Mouse (Mus musculus) midbrain, embryonic 16.5 days (tissue): ENCODE measurements around the gene Tmcc3. TPM values are rescaled to one million over a fixed set of nuclear protein-coding genes. Genes with fewer than 3 reads are reported as not detected.

ENCODE experiments used
- ATAC-seq: fragments of 200-750 bp; cut with Nextera tagmentation; 2 replicates; pipeline ENCODE4 v1.8.0; 2017; ENCODE audit warnings: moderate TSS enrichment
- H3K27ac ChIP-seq: fragments of 300-500 bp; sonication (generic); 2 replicates; pipeline ENCODE4 v1.5.1; 2014; ENCODE audit warnings: mild to moderate bottlenecking, low read length, mixed read lengths
- H3K27me3 ChIP-seq: fragments of 300-500 bp; sonication (generic); 2 replicates; pipeline ENCODE4 v1.6.1; 2014; ENCODE audit warnings: low read depth, low read length, mixed read lengths; ENCODE audit not compliant: control insufficient read depth, insufficient read depth
- H3K36me3 ChIP-seq: fragments of 300-500 bp; sonication (generic); 2 replicates; pipeline ENCODE4 v1.6.1; 2014; ENCODE audit warnings: mild to moderate bottlenecking, low read length, moderate library complexity, mixed read lengths; ENCODE audit not compliant: control insufficient read depth, insufficient read depth
- H3K4me1 ChIP-seq: fragments of 300-500 bp; sonication (generic); 2 replicates; pipeline ENCODE4 v1.6.1; 2014; ENCODE audit warnings: mild to moderate bottlenecking, low read length, mixed read lengths; ENCODE audit not compliant: control insufficient read depth, insufficient read depth
- H3K4me2 ChIP-seq: fragments of 300-500 bp; sonication (generic); 2 replicates; pipeline ENCODE4 v1.6.1; 2014; ENCODE audit warnings: mild to moderate bottlenecking, low read length, mixed read lengths
- H3K4me3 ChIP-seq: fragments of 300-500 bp; sonication (generic); 2 replicates; pipeline ENCODE4 v1.5.1; 2014; ENCODE audit warnings: low read depth, mild to moderate bottlenecking, low read length, moderate library complexity, mixed read lengths
- H3K9ac ChIP-seq: fragments of 300-500 bp; sonication (generic); 2 replicates; pipeline ENCODE4 v1.6.1; 2014; ENCODE audit warnings: low read depth, low read length, mixed read lengths
- H3K9me3 ChIP-seq: fragments of 300-500 bp; sonication (generic); replicated peaks from 2 replicates; pipeline ENCODE4 v1.6.1; 2014; ENCODE audit warnings: mild to moderate bottlenecking, low read length, mixed read lengths; ENCODE audit not compliant: control insufficient read depth, poor library complexity, severe bottlenecking
- WGBS: fragments of 180-500 bp; shearing (Covaris S2); extraction: QIAGEN DNeasy Blood & Tissue Kit; methylation state at CpG from one replicate; pipeline ENCODE4 v1.1.7; 2014; 5-methylcytosine and 5-hydroxymethylcytosine counted together
- polyA plus RNA-seq: library from polyadenylated mRNA; unstranded; fragments of >200 nt; fragmentation: Nextera tagmentation; extraction: Ambion mirVana; gene quantifications from 2 replicates; pipeline ENCODE4 v1.2.1, GENCODE M21; 2015

The Tmcc3 gene
- polyA plus RNA-seq, 1 experiment from 2014 or later: 16.4 TPM

- 27% methylated on average over 7 of the region's 7 CpGs for WGBS
- H3K9ac ChIP-seq: no peak overlapping the region
- no peak overlapping the region for H3K27ac ChIP-seq
- no peak for ATAC-seq
- H3K27me3 ChIP-seq: no peaks in the 10 kb centered on the region
- no peaks in the 10 kb centered on the region for H3K9me3 ChIP-seq
- H3K4me1 ChIP-seq: peaks cover 6% of the 10 kb centered on the region
- H3K4me3 ChIP-seq: no peak overlapping the region
- no peaks in the 10 kb centered on the region for H3K36me3 ChIP-seq
- no peak overlapping the region for H3K4me2 ChIP-seq
Observed at GRCm38 (mm10) chr10:94433901-94434300, 122.2 kb downstream of the Tmcc3 start.

DNA sequence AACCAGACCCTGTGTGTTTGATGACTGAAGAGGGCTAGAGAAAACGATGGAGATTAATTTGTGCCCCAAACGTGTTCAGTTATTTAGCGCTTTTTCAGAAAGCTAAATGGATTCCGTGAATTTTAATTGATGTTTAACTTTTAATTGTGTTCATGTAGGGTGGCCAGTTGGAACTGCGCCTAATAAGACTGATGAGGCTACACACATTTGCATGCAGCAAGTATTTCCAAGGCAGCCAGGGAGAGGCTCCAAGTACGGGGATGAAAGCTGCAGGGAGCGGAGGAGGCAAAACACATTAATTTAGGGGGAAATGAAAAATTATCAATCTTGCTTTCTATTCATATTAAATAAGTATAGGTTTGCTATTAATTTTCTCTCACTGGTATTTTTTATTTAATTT is 131.0 kb downstream of the Tmcc3 start:
- no peak for ATAC-seq
- Histone ChIP-seq H3K9ac (no peak overlapping the region), H3K4me3 (no peak overlapping the region), H3K27me3 (no peaks in the 10 kb centered on the region), H3K4me2 (no peak overlapping the region), H3K4me1 (0 out of 2 replicates have a peak, but pooled peaks cover 4% of the 10 kb centered on the region), H3K27ac (no peak overlapping the region), H3K9me3 (no peaks in the 10 kb centered on the region), H3K36me3 (no peaks in the 10 kb centered on the region)
- WGBS: 52% methylated on average over 7 of the region's 7 CpGs

GRCm38 (mm10) chr10:94443453-94443852 is 131.7 kb downstream of the Tmcc3 start:
- no peaks in the 10 kb centered on the region for H3K9me3 ChIP-seq
- H3K4me3 ChIP-seq: no peak overlapping the region
- ATAC-seq: no peak
- H3K4me1 ChIP-seq: 0 out of 2 replicates have a peak, but pooled peaks cover 4% of the 10 kb centered on the region
- H3K9ac ChIP-seq: no peak overlapping the region
- H3K27ac ChIP-seq: no peak overlapping the region
- H3K36me3 ChIP-seq: no peaks in the 10 kb centered on the region
- no peaks in the 10 kb centered on the region for H3K27me3 ChIP-seq
- no peak overlapping the region for H3K4me2 ChIP-seq
- 90% methylated on average over 4 of the region's 4 CpGs for WGBS

DNA sequence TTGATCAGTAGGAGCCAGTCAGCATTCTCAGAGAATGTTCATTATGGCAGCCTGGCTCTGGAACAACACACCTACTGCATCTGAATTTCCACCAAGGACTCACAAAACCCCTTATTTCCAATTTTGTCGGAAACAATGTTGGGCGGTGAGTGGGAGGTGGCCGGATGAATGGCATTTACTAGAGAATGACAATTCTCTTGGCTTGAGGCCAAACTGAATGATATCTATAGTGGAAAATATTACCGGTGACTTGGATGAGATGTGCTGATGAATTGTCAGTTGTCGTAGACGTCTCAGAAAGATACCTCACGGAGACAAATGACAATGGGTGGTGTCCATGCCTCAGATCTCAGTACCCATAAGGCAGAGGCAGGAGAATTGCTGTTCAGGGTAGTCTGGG is 133.4 kb downstream of the Tmcc3 start:
- H3K9me3 ChIP-seq: no peaks in the 10 kb centered on the region
- H3K27ac ChIP-seq: no peak overlapping the region
- no peak for ATAC-seq
- no peak overlapping the region for H3K4me3 ChIP-seq
- H3K4me2 ChIP-seq: no peak overlapping the region
- H3K4me1 ChIP-seq: 0 out of 2 replicates have a peak, but pooled peaks cover 4% of the 10 kb centered on the region
- no peaks in the 10 kb centered on the region for H3K27me3 ChIP-seq
- no peak overlapping the region for H3K9ac ChIP-seq
- no peaks in the 10 kb centered on the region for H3K36me3 ChIP-seq
- 87% methylated on average over 7 of the region's 7 CpGs for WGBS

DNA sequence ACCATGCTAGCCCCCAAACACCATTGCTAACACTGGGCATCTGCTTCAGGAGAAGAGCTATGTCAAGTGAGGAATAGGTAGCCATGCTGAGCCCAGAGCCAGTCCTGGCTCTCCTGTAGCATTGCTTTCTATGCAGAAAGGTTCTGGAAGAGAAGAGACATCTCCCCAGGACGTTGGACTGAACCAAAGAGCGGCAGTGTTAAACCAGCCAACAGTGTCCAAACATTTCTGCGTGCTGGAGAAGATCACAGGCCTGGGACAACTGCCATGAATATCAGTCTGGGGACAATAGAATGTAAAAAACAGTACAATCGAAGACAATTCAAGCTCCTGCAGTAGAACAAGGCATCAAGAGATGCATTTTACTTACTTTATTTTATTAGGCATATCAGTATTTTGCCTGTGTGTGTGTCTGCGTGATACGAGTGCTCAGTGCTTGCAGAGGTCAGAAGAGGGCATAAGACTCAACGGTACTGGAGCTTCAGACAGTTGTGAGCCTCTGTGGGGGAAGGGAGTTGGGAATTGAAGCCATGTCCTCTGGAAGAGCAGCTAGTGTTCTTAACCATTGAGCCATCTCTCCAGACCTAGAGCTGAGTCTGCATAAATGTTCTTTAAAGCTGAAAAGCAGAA is 134.7 kb downstream of the Tmcc3 start:
- Histone ChIP-seq H3K27ac (no peak overlapping the region), H3K4me1 (0 out of 2 replicates have a peak, but pooled peaks cover 4% of the 10 kb centered on the region), H3K4me3 (no peak overlapping the region), H3K4me2 (no peak overlapping the region), H3K9ac (no peak overlapping the region), H3K27me3 (no peaks in the 10 kb centered on the region), H3K36me3 (no peaks in the 10 kb centered on the region), H3K9me3 (no peaks in the 10 kb centered on the region)
- no peak for ATAC-seq
- 73% methylated on average over 7 of the region's 7 CpGs for WGBS

DNA sequence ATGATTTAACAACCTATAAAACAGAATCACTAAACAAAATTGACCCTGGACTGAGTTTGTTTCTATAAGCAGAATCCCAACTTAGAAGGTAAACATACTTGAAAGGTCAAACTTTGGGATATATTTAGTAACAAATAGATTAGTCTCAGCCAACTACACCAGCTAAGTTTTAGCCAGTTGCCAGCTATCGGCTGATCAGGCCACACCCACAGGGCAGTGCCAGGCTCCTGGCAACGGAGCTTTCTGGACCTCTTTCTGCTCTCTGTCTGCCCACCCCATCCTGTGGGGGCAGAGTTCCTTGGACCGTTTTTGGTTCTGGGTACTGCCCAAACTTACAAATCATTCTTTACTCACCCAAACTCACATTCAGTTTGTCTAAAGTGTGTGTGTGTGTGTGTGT is 137.9 kb downstream of the Tmcc3 start:
- Histone ChIP-seq H3K9me3 (no peaks in the 10 kb centered on the region), H3K9ac (no peak overlapping the region), H3K27me3 (no peaks in the 10 kb centered on the region), H3K36me3 (no peaks in the 10 kb centered on the region), H3K4me1 (no peaks in the 10 kb centered on the region), H3K4me2 (no peak overlapping the region), H3K4me3 (no peak overlapping the region), H3K27ac (no peak overlapping the region)
- ATAC-seq: no peak
- 65% methylated on average over 3 of the region's 3 CpGs for WGBS

DNA sequence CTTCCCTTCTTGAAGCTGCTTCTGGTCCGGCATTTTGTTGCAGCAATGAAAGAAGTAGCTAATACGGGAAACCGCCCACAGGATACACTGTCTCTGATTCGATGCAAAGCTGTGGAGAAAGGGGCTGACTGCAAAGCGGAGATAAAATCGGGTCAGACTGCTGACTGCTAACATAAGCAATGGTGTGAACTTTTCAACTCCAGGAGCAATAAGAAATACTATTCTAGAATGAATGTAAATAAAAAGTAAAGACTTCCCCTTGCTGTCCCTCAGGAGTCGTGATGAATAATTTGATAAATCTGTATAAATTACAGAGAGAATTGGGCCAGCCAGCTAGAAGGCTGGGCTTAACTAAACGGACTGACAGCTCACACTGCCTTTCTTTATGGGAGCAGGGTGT is 139.0 kb downstream of the Tmcc3 start:
- Histone ChIP-seq H3K4me1 (no peaks in the 10 kb centered on the region), H3K36me3 (no peaks in the 10 kb centered on the region), H3K9me3 (no peaks in the 10 kb centered on the region), H3K27me3 (no peaks in the 10 kb centered on the region), H3K4me2 (no peak overlapping the region), H3K27ac (no peak overlapping the region), H3K4me3 (no peak overlapping the region), H3K9ac (no peak overlapping the region)
- 60% methylated on average over 8 of the region's 8 CpGs for whole genome bisulfite sequencing
- ATAC-seq: no peak

- ATAC-seq: no peak
- no peaks in the 10 kb centered on the region for H3K9me3 ChIP-seq
- H3K36me3 ChIP-seq: no peaks in the 10 kb centered on the region
- no peak overlapping the region for H3K9ac ChIP-seq
- no peaks in the 10 kb centered on the region for H3K4me1 ChIP-seq
- H3K27ac ChIP-seq: no peak overlapping the region
- no peak overlapping the region for H3K4me2 ChIP-seq
- 94% methylated on average over 1 of the region's 1 CpGs for WGBS
- H3K27me3 ChIP-seq: no peaks in the 10 kb centered on the region
- H3K4me3 ChIP-seq: no peak overlapping the region
Observed at GRCm38 (mm10) chr10:94457454-94457853, 145.7 kb downstream of the Tmcc3 start.

GRCm38 (mm10) chr10:94458690-94459089 is 146.9 kb downstream of the Tmcc3 start:
- Histone ChIP-seq H3K27me3 (no peaks in the 10 kb centered on the region), H3K9ac (no peak overlapping the region), H3K4me3 (no peak overlapping the region), H3K4me2 (no peak overlapping the region), H3K9me3 (no peaks in the 10 kb centered on the region), H3K4me1 (no peaks in the 10 kb centered on the region), H3K36me3 (no peaks in the 10 kb centered on the region), H3K27ac (no peak overlapping the region)
- 63% methylated on average over 6 of the region's 6 CpGs for WGBS
- ATAC-seq: no peak
